Mouse (Mus musculus) ES-CJ7 (cell line): ENCODE results near the gene A830005F24Rik.
"Not testable (repeated sequence)": the region's sequence is repeated elsewhere in the genome, so short reads cannot be mapped to it uniquely, and the experiment has no call there.

Source experiments
- DNase-seq: peaks from one replicate; pipeline ENCODE4 v3.0.0; 2011; ENCODE audit warnings: low read depth, low spot score

The A830005F24Rik gene

DNA sequence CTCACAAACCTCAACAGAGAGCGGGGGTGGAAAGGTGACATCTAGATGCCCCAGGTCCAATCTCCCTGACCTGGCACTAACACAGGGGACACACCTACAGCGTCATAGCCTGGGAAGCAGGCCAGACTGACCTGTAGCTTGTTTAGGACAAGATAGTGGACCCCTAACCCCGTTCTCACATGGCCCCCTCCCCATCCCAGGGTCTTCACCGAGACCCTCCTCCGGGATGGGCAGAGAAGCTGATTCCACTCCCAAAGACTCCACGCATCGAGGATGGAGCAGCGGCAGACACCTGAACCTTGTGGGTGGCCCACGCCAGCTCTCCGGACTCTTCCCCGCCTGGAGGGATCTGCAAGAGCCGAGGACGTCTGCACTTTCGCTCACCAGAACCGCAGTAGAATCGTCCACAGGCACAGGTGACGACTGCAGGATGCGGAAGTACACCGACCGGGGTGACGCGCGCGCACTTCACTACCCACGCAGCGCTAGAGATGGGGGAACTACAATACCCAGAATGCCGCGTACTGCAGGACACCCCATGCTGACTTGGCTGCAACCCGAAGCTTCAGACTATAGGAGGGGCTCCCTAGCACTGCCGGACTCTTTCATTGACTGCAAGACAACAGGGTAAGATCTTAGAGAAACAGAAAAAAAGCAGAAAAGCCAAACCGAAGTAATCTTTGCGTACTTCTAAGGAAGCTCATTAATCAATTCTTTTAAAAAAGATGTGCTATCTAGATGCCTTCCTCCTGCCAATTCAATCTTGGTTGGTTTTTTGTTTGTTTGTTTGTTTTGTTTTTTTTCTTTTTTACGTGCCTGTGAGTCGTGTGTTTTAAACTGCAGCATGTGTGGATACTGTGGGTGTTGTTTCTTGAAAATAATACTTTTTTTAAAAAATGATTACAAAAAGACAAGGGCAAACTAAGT, at the start of gene A830005F24Rik, which contains the start of gene Zfp169:
A830005F24Rik (plus strand) TSS at position 568 of the 927 bp plus-strand sequence.
Zfp169 (minus strand) TSS at position 449 of the 927 bp plus-strand sequence.
- peak; percentile 93 for DNase-seq

DNA sequence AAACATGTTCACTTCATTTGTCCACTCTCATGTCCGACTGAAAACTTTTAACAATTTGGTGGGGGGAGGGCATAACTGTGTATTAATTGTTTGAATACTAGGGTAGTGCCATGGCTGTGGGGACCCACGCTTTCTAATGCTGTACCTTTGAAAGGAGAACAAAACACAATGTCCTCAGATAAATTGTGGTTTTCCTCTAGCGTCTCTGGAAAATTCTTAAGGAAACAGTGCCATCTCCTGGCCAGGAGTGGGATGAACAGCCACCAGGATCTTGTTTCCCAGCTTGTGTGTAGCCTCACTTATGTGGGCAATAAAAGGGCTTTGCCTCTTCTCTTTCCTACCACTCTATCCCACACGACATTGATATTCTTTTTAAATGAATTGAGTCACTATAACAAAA, 49.2 kb upstream of the A830005F24Rik start:
- peak; percentile 55 for DNase-seq

DNA sequence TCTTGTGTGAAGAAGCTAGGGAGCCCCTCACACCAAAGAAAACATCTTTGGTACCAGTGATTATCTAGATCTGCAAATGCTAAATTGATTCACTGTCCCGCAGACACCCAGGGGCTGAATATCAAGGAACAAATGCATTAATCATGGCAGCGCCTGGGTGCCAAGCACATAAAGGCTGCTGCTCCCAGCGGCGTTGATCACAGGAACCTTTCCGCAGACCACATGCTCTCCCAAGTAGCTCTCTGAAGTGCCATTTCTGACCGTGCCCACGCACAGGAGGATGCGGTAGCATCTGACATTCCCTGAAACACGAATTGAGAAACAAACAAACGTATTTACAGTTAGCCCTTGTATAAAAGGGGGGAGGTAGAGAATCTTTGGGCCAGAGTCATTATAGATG, 47.2 kb upstream of the A830005F24Rik start:
- no peak for DNase-seq

DNA sequence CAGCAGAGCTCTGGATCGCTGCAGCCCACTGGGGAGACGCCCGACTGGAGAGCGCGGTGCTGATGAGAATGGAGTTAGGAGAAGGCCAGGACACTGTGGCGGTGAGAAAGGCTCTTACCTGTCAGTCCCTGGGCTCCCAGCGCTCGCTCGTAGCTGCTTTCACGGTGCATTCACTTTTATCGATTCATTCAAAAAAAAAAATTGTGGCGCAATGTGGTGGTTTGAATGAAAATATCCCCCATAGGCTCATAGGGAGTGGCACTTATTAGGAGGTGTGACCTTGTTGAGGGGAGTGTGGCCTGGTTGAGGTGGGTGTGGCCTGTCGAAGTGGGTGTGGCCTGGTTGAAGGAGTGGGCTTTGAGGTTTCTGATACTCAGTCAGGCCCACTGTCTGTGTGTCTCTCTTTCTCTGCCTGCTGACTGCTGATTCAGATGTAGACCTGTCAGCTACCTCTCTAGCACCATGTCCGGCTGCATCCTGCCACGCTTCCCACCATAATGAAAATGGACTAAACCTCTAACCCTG, 44.7 kb upstream of the A830005F24Rik start:
- peak; percentile 46 for DNase-seq

DNA sequence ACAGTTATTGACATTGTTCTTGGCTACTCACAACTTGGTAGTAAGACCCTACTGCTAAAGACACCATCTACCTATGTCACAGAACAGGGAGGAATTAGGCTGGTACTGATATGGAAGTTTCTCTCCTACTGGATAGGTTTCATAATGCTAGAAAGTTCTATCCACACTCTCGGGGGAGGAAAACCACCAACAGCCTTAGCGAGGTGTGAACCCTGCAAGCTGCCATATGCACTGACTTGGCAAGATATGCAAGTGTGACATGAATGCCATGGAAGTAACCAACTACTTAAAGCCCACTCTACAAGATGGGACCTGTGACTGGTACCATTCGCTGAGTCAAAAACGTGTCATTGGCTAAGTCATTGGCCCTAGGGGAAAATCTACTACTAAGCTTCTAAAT, 29.8 kb upstream of the A830005F24Rik start:
- no peak for DNase-seq

DNA sequence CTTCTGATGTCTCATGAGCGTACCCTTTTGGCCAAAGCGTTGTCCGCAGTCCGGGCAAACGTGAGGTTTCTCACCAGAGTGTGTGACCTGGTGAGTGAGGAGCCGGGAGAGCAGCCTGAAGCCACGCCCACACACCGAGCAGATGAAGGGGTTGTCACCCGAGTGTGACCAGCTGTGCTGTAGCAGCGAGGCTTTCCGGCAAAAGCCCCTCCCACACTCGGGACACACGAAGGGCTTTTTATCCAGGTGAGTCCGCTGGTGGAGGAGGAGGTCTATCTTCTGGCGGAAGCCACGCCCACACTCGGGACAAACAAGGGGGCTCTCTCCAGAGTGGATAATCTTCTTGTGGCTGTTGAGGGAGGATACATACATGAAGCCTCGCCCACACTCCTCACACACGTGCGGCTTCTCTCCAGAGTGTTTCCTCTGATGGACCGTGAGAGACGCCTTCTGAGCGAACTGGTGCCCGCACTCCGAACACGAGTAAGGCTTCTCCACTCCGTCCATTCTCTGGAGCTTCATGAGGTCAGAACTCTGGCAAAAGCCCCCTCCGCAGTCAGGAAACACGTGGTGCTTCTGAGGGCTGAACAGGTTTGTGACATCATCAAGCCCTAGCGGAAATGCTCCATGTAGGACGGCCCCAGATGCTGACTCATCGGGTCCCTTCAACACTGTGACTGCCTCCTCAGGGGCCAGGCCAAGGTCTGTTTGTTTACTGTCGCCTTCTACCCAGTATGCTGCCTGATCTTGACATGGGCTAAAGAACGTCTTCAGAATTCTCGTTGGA, 22.8 kb upstream of the A830005F24Rik start:
- peak; percentile 75 for DNase-seq

DNA sequence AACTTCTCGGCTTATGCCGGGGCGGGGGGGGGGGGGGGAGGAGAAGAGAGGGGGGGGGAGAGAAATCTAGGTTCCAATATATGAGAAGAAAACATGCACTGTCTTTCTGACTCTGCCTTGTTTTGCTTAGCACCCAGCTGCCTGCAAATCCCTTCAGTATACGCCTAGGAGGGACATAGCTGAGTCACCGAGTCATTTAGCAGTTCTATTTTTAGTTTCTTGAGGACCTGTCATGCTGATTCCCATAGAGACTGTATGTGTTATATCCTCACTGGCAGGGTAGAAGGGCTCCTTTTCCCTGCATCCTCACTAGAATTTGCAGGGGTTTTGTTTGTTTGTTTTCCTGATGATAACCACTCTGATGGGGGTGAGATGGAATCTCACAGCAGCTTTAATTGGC, 20.2 kb upstream of the A830005F24Rik start:
- DNase-seq = no peak

DNA sequence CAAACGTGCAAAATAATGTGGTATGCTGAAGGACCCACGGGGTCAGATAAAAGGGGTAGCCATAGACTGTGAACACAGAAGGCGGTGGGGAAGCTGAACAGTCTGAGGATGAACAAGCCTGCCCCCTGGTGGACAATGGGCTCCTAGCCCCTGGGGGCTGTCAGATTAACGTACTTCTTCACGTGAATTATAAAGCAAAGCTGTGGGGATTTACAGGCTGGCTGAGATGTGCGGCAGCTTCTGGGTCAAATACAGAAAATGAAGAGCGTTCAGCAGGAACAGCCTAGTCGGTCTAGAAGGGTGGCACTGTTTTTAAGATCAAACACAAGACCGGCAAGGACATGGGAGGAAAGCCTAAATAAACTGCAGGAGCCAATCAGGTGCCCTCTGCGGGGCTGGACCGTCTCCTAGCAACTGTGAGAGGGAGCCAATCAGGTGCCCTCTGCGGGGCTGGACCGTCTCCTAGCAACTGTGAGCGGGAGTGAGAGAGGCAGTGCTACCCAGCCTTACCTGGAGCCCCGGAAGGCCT, 15.6 kb upstream of the A830005F24Rik start:
- peak; percentile 73 for DNase-seq

DNA sequence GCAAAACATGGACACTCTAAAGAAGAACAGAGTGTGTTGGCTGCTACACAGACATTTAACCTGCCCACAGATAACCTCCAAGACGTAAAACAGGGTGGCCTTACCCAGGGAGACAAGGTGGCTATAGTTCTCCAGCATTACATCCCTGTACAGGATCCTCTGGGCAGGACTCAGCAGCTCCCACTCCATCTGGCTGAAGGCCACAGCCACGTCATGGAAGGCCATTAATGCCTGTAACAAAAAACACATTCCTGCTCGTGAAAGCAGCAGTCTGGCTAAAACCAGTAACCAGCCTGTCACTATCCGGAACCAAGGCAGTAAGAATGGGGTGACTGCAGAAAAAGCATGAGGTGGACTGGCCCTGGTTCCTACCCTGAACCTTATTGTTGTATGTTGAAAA, 14.7 kb upstream of the A830005F24Rik start:
- DNase-seq = no peak

DNA sequence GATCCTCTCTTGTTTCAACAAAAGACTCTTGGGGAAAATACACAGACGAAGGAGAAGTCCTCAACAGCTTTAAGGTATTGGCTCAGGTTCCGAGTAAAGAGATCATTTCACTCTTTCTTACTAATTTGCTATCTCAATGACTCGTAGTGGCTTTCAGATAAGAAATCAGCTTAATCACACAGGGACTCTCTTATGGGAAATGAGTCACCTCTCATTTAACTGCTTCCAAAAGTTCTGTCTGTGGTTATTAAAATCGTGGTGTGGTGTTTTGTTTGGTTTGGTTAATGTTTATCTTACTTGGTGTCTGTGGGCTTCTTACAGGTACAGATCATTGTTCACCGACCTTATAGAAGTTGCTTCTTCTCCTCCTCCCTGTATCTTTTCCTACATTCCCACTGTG, 10.9 kb upstream of the A830005F24Rik start:
- DNase-seq = no peak

DNA sequence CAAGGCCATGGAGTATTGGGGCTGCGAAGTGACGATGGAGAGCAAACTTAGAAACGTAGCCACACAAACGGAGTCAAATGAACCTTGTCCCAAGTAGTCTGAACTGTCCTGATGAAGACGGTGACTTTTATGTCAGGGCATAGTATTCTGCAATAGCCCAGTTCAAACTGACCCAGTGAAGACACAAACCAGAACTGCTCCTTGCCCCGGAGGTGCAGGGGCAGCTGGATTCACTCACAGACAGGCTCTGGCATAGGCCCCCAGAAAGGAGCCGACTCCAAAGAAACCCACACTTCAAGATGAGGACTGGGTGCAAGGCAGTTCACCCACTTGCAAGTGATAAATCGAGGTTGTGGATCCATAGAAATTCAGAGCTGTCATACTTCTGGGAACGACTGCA, 4.7 kb upstream of the A830005F24Rik start:
- no peak for DNase-seq

DNA sequence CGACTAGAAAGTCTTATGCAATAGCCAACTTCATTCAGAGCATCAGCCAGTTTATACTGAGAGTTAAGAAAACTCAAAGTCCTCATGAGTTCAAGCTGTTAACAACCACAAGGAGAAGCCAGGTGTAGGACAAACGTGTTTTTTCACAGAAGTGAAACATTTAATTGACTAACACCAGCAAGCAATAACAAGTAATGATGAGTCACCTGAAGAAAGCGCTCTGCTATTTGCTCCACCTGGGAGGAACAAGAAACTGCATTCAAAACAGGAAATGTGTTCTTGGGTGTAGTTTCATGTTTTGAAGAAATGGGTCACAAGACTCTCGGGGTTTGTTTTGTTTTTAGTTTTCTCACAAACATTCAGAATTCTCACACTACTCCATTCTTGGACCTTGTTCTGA, 2.5 kb downstream of the A830005F24Rik start:
- DNase-seq = no peak

DNA sequence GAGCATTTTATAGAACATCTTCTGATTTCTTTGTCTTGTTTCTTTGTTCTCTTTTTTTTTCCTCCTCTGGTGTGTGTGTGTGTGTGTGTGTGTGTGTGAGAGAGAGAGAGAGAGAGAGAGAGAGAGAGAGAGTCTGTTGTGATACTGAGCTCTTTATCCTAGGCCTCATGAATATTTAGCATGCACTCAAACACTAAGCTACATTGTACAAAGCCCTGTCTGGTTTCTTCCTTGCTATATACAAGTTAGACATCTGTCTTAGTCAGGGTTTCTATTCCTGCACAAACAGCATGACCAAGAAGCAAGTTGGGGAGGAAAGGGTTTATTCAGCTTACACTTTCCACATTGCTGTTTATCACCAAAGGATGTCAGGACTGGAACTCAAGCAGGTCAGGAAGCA, 5.8 kb downstream of the A830005F24Rik start:
- not testable (repeated sequence) for DNase-seq

DNA sequence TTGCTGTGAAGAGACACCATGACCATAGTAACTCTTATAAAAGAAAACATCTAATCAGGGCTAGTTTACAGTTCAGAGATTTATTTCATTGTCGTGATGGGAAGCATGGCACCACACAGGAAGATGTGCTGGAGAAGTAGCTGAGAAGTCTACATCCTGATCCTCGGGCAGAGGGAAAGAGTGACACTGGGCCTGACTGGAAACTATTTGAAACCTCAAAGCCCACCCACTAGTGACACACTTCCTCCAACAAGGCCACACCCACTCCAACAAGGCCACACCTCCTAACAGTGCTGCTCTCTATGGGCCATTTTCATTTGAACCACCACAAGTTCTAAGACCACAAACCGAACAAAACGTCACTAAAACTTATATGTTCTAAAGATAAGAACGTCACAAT, 12.4 kb downstream of the A830005F24Rik start:
- DNase-seq = peak; percentile 39

DNA sequence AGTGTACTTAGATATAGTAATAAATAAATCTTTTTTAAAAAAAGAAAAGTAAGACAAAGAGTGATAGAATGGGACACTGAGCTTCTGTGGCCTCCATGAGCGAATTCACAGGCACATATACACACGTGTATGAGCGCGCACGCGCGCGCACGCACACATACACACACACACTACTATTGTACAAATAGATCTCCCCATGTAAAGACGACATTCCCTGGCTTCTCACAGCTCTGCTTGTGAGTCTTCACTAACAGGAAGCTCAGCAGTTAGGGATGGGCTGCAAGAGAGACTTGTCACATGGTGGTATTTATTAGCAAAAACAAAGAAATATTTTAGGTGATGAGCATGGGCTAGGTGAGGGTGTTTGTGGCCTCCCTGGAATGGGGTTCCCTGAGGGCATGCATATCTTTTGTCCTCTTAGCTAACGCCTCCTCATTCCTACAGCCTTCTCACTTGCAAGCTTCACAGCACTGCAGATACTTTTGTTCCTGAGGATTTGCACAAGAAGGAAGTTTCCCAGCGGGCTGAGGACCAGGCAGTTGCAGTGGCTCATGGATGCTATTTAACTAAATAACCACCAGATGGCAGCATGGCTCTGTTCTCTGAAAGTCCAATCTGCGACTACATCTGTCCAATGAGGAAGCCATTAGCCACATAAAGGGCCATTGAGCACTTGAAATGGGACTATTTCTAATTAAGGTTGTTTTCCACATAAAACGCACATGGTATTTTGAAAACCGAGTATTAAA, 14.9 kb downstream of the A830005F24Rik start:
- peak; percentile 93 for DNase-seq

DNA sequence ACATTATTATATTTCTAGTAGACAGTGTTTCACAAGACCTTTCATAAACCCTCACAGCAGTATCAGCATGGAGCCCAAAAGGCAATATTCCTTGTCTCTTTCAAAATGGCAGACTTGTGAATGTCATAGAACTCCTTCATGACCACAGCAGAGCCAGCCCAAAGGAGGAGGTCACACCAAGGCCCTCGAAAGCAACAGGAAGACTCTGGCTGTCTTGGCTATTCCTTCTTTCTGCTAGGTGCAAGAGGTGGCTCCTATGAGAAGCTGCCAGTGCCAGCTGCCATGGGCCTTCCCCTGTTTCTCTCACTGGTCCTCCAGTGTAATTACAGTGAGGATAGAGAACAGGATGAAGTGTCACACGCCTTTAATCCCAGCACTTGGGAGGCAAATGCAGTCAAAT, 15.7 kb downstream of the A830005F24Rik start:
- no peak for DNase-seq

DNA sequence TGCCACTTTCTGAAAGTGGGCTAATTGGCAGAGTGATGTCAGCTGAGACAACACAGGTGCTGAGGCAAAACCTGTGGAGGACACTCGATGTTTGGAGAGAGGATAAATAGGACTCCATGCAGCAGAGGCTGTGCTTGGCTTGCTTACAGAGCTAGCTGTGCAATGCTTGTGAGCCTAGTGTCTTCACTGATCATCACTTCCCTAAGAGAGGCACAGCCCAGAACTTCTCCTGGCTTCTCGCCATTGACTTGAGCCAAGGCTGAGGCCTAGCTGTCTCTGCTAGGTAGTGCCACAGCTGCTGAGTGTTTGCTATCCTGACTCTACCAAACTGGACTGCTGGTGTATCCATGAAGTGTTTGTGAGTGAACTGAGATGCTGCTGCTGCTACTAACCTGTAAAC, 17.3 kb downstream of the A830005F24Rik start:
- DNase-seq = no peak

DNA sequence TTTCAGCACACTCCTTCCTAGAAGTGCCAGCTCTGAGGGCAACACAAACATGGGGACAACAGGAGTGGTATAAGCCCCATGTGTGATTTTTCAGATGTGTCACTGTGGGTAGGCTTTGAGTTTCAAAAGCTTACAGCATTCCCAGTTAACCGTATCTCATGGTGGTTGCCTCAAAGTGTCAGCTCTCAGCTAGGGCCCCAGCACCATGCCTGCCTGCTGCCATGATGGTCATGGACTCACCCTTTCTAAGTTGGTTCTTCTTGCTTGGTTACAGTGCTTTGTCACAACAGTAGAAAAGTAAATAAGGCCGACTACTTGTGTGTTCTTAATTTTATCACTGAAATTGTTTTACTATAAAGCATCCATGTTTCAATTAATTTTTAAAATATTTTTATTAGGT, 18.1 kb downstream of the A830005F24Rik start:
- DNase-seq = no peak

DNA sequence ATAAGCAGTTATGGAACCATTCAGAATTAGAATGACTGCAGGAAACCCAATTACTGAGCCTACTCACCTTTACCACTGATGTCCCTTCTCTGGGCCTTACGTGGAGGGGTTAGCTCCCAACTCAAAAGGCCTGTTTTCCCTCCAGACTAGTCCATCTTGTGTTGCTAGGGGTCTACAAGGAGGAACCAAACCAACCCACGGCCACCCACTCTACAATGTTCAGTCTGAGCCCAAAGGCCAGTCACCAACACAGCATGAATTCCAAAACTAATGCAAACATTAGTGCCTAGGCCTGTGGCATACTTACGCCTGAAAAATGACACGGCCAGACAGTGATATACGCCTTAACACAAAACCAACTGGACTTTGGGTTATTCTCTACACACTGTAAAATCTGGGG, 20.1 kb downstream of the A830005F24Rik start:
- no peak for DNase-seq

DNA sequence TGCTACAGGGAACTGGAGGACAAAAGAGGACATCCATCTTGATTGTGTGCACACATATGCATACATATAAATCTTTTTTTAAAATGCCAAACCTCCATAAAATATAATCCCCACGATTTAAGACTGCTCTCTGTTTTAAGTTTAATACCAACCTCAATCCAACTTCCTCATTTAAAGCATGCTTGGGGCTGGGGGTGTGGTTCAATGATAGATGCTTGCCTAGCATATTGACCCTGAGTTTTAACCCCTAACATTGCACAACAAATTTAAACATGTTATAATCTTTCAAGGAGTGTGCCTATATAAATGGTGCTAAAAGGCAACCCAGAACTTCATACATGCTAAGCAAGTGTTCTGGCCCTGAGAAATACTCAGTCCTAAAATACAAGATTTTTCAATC, 27.1 kb downstream of the A830005F24Rik start:
- DNase-seq = no peak

DNA sequence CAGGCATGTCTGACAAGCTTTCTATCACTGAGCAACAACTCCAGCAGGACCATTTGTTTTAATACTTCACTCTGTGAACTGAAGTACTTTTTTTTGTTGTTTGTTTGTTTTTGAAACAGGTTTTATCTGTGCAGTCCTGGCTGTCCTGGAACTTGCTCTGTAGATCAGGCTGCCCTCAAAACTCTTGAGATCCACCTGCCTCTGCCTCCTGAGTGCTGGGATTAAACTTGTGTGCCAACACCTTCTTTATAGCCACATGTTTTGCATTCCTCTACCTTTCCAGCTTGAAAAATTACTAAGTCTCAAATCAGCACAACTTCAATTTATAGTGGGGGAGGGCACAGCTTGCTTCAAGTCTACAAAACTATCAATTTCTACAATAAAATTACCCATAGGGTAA, 31.0 kb downstream of the A830005F24Rik start:
- no peak for DNase-seq
